22 mouse cellular contexts compared by ENCODE assay signal in the genomic region with DNA sequence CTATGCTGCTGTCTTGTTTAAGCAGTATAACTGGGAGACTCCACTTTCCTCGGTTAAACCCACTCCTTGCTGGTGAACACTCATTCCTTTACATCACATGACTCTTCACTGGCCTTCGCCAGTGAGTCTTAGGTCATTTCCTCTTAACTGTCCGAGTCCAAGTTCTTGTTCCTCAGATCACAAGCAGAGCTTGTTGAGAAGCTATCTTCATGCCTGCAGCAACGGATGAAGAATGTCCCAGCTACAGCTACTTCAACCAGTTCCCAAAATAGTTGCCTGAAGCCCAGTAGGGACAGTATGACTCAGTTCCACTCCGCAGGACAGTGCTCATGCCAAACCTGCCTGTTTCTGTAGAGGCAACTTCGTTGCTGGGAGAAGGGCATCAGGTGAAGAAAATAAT. TPM values are rescaled to one million over a fixed set of nuclear protein-coding genes. Genes with fewer than 3 reads are reported as not detected.
DNase-seq lines count a peak whose midpoint lies in the region; ATAC-seq lines count a peak whose summit lies in the region.
"Had no signal": no experiment of that assay in that cellular context is flagged by ENCODE, and none has a peak within 500 bp of the region (broad histone marks: within the 10 kb centered on the region; RNA-seq: fewer than 3 reads in every experiment).

No protein-coding gene starts in this region.

- H3K4me1 ChIP-seq in midbrain, embryonic 11.5 days (ENCODE audit: control insufficient read depth, insufficient read depth, low read length) = no peaks in the 10 kb centered on the region
- H3K4me1 ChIP-seq in midbrain, embryonic 10.5 days = no peaks in the 10 kb centered on the region
- peaks cover 6% of the 10 kb centered on the region for H3K4me1 ChIP-seq in heart, embryonic 16.5 days (ENCODE audit: control insufficient read depth, insufficient read depth, low read length)
- H3K4me1 ChIP-seq: forebrain, embryonic 13.5 days; hindbrain, embryonic 15.5 days; liver, embryonic 15.5 days had no signal

- no peaks in the 10 kb centered on the region for H3K27me3 ChIP-seq in midbrain, embryonic 11.5 days (ENCODE audit: control insufficient read depth, insufficient read depth, low read length)
- H3K27me3 ChIP-seq in midbrain, embryonic 10.5 days (ENCODE audit: low read depth, poor library complexity, severe bottlenecking) = no peaks in the 10 kb centered on the region
- H3K27me3 ChIP-seq in heart, embryonic 16.5 days (ENCODE audit: control insufficient read depth, insufficient read depth, low read length) = no peaks in the 10 kb centered on the region
- H3K27me3 ChIP-seq: embryonic facial prominence, embryonic 13.5 days; forebrain, embryonic 13.5 days; hindbrain, embryonic 15.5 days; liver, embryonic 15.5 days had no signal

- WGBS in midbrain, embryonic 11.5 days = 89% methylated on average over 6 of the region's 6 CpGs
- 83% methylated on average over 6 of the region's 6 CpGs for WGBS in midbrain, embryonic 10.5 days
- WGBS in heart, embryonic 16.5 days = 23% methylated on average over 6 of the region's 6 CpGs

- H3K36me3 ChIP-seq in midbrain, embryonic 11.5 days (ENCODE audit: control insufficient read depth, insufficient read depth, low read length) = no peaks in the 10 kb centered on the region
- no peaks in the 10 kb centered on the region for H3K36me3 ChIP-seq in midbrain, embryonic 10.5 days
- no peaks in the 10 kb centered on the region for H3K36me3 ChIP-seq in heart, embryonic 16.5 days (ENCODE audit: control insufficient read depth, insufficient read depth)
- H3K36me3 ChIP-seq: embryonic facial prominence, embryonic 13.5 days; hindbrain, embryonic 15.5 days; liver, embryonic 15.5 days had no signal

- no peak for ATAC-seq in midbrain, embryonic 11.5 days (ENCODE audit: low FRiP score)
- no peak; the same call in 1 of the 2 replicates for ATAC-seq in heart, embryonic 16.5 days (replicated peaks; ENCODE audit: extremely low read depth, insufficient read depth, low FRiP score)
- ATAC-seq: forebrain, embryonic 13.5 days had no signal

- no peak overlapping the region for H3K4me3 ChIP-seq in midbrain, embryonic 11.5 days (ENCODE audit: low read depth, low read length)
- H3K4me3 ChIP-seq in midbrain, embryonic 10.5 days = no peak overlapping the region
- H3K4me3 ChIP-seq in heart, embryonic 16.5 days (ENCODE audit: low read length) = no peak overlapping the region
- H3K4me3 ChIP-seq: embryonic facial prominence, embryonic 13.5 days; forebrain, embryonic 13.5 days; hindbrain, embryonic 15.5 days; liver, embryonic 15.5 days had no signal

- H3K9me3 ChIP-seq in midbrain, embryonic 11.5 days (ENCODE audit: control insufficient read depth, low read length) = no peaks in the 10 kb centered on the region
- no peaks in the 10 kb centered on the region for H3K9me3 ChIP-seq in midbrain, embryonic 10.5 days (replicated peaks)
- no peaks in the 10 kb centered on the region for H3K9me3 ChIP-seq in heart, embryonic 16.5 days (replicated peaks; ENCODE audit: control insufficient read depth, low read length)
- H3K9me3 ChIP-seq: embryonic facial prominence, embryonic 13.5 days; forebrain, embryonic 13.5 days; hindbrain, embryonic 15.5 days; liver, embryonic 15.5 days had no signal

- no peak overlapping the region for H3K9ac ChIP-seq in midbrain, embryonic 11.5 days (ENCODE audit: low read length)
- H3K9ac ChIP-seq in heart, embryonic 16.5 days (ENCODE audit: low read length) = no peak overlapping the region
- H3K9ac ChIP-seq: embryonic facial prominence, embryonic 13.5 days; forebrain, embryonic 13.5 days; hindbrain, embryonic 15.5 days; liver, embryonic 15.5 days had no signal

- peak; percentile 26 for DNase-seq in midbrain, embryonic 11.5 days (ENCODE audit: low spot score, missing footprints)
- no peak for DNase-seq in midbrain, embryonic 10.5 days (ENCODE audit: low spot score)
- DNase-seq in fibroblast of lung, adult 2 months (ENCODE audit: low read depth) = peak; percentile 35
- DNase-seq in ovary, adult 18-20 months (ENCODE audit: low spot score) = no peak
- DNase-seq in adrenal gland, postnatal 36 days = no peak
- no peak for DNase-seq in right cerebral cortex, adult 2 months (ENCODE audit: low spot score in 2 of 2)
- DNase-seq: adrenal gland, adult 2 months; cerebellum, postnatal 14 days; kidney, adult 9 months; retina, postnatal 1 day had no signal

- H3K4me2 ChIP-seq in midbrain, embryonic 11.5 days = no peak overlapping the region
- H3K4me2 ChIP-seq in heart, embryonic 16.5 days (ENCODE audit: low read depth, low read length) = 0 out of 2 replicates have a peak overlapping the region, but pooled peaks have one; percentile 1
- H3K4me2 ChIP-seq: embryonic facial prominence, embryonic 13.5 days; forebrain, embryonic 13.5 days; hindbrain, embryonic 15.5 days; liver, embryonic 15.5 days had no signal

- H3K27ac ChIP-seq in midbrain, embryonic 11.5 days (ENCODE audit: low read depth, low read length) = no peak overlapping the region
- H3K27ac ChIP-seq in midbrain, embryonic 10.5 days (replicated peaks) = no peak overlapping the region
- peak overlapping the region; percentile 49 for H3K27ac ChIP-seq in heart, embryonic 16.5 days (ENCODE audit: low read length)
- H3K27ac ChIP-seq: embryonic facial prominence, embryonic 13.5 days; forebrain, embryonic 13.5 days; hindbrain, embryonic 15.5 days; liver, embryonic 15.5 days had no signal

RNA-seq across cellular contexts. Expression of gene Olfr159, which starts 13.6 kb away (rescaled TPM):
- polyA plus RNA-seq in midbrain, embryonic 11.5 days (2014; fragmentation: Nextera tagmentation; extraction: Ambion mirVana) = not detected in 2 replicates
- polyA plus RNA-seq in midbrain, embryonic 10.5 days (2016; fragmentation: Nextera tagmentation; extraction: Ambion mirVana) = not detected in 2 replicates
- not detected in 2 replicates for polyA plus RNA-seq in heart, embryonic 16.5 days (2015; fragmentation: Nextera tagmentation; extraction: Ambion mirVana)
- total RNA-seq in adrenal gland, postnatal 36 days (2021) = not detected
- total RNA-seq: adrenal gland, adult 2 months; gastrocnemius, postnatal 4 days; megakaryocyte, adult 5-6 weeks; monocyte, adult 5-6 weeks had no signal
- polyA plus RNA-seq: adrenal gland, adult 2 months; embryonic facial prominence, embryonic 13.5 days; forebrain, embryonic 13.5 days; hindbrain, embryonic 15.5 days; limb, embryonic 11.5 days; liver, embryonic 15.5 days; neural tube, embryonic 14.5 days; spleen, adult 2 months; testis, adult 2 months had no signal

RNA-seq across cellular contexts. Expression of gene Spaar, which starts 27.4 kb away (rescaled TPM):
- 0.04 TPM in 1 of 2 replicates, not detected in the other for polyA plus RNA-seq in midbrain, embryonic 11.5 days (2014; fragmentation: Nextera tagmentation; extraction: Ambion mirVana)
- polyA plus RNA-seq in midbrain, embryonic 10.5 days (2016; fragmentation: Nextera tagmentation; extraction: Ambion mirVana) = 0.02 TPM in 1 of 2 replicates, not detected in the other
- polyA plus RNA-seq in heart, embryonic 16.5 days (2015; fragmentation: Nextera tagmentation; extraction: Ambion mirVana) = 0.42 and 0.54 TPM in 2 replicates
- total RNA-seq in adrenal gland, postnatal 36 days (2021) = 1 to 10 TPM; 1.7 to 2.6 TPM
- total RNA-seq: megakaryocyte, adult 5-6 weeks; monocyte, adult 5-6 weeks had no signal
- polyA plus RNA-seq: forebrain, embryonic 13.5 days; neural tube, embryonic 14.5 days had no signal

RNA-seq across cellular contexts. Expression of gene Hrct1, which starts 30.2 kb away (rescaled TPM):
- 0.11 and 0.25 TPM in 2 replicates for polyA plus RNA-seq in midbrain, embryonic 11.5 days (2014; fragmentation: Nextera tagmentation; extraction: Ambion mirVana)
- polyA plus RNA-seq in midbrain, embryonic 10.5 days (2016; fragmentation: Nextera tagmentation; extraction: Ambion mirVana) = 0.21 TPM in 1 of 2 replicates, not detected in the other
- 1.4 and 1.7 TPM in 2 replicates for polyA plus RNA-seq in heart, embryonic 16.5 days (2015; fragmentation: Nextera tagmentation; extraction: Ambion mirVana)
- total RNA-seq in adrenal gland, postnatal 36 days (2021) = 1 to 10 TPM; 2.3 to 3.9 TPM
- total RNA-seq: megakaryocyte, adult 5-6 weeks; monocyte, adult 5-6 weeks had no signal

RNA-seq across cellular contexts. Expression of gene Olfr71, which starts 47.2 kb away (rescaled TPM):
- not detected in 2 replicates for polyA plus RNA-seq in midbrain, embryonic 11.5 days (2014; fragmentation: Nextera tagmentation; extraction: Ambion mirVana)
- polyA plus RNA-seq in midbrain, embryonic 10.5 days (2016; fragmentation: Nextera tagmentation; extraction: Ambion mirVana) = not detected in 2 replicates
- polyA plus RNA-seq in heart, embryonic 16.5 days (2015; fragmentation: Nextera tagmentation; extraction: Ambion mirVana) = not detected in 2 replicates
- total RNA-seq in adrenal gland, postnatal 36 days (2021) = not detected
- total RNA-seq: adrenal gland, adult 2 months; gastrocnemius, postnatal 4 days; megakaryocyte, adult 5-6 weeks; monocyte, adult 5-6 weeks had no signal
- polyA plus RNA-seq: adrenal gland, adult 2 months; embryonic facial prominence, embryonic 13.5 days; forebrain, embryonic 13.5 days; hindbrain, embryonic 15.5 days; limb, embryonic 11.5 days; liver, embryonic 15.5 days; neural tube, embryonic 14.5 days; spleen, adult 2 months; testis, adult 2 months had no signal

RNA-seq across cellular contexts. Expression of gene Olfr70, which starts 56.6 kb away (rescaled TPM):
- polyA plus RNA-seq in midbrain, embryonic 11.5 days (2014; fragmentation: Nextera tagmentation; extraction: Ambion mirVana) = not detected in 2 replicates
- not detected in 2 replicates for polyA plus RNA-seq in midbrain, embryonic 10.5 days (2016; fragmentation: Nextera tagmentation; extraction: Ambion mirVana)
- polyA plus RNA-seq in heart, embryonic 16.5 days (2015; fragmentation: Nextera tagmentation; extraction: Ambion mirVana) = not detected in 2 replicates
- not detected for total RNA-seq in adrenal gland, postnatal 36 days (2021)
- total RNA-seq: adrenal gland, adult 2 months; gastrocnemius, postnatal 4 days; megakaryocyte, adult 5-6 weeks; monocyte, adult 5-6 weeks had no signal
- polyA plus RNA-seq: adrenal gland, adult 2 months; embryonic facial prominence, embryonic 13.5 days; forebrain, embryonic 13.5 days; hindbrain, embryonic 15.5 days; limb, embryonic 11.5 days; liver, embryonic 15.5 days; neural tube, embryonic 14.5 days; spleen, adult 2 months; testis, adult 2 months had no signal

Comparison
In these comparisons a context has a peak if more than half of its experiments do, and no peak if none do; other contexts are left out.
1. DNase-seq: peak in midbrain, embryonic 11.5 days (single experiment) and fibroblast of lung, adult 2 months (single experiment); none in midbrain, embryonic 10.5 days (single experiment), ovary, adult 18-20 months (single experiment), adrenal gland, postnatal 36 days (0 of 2) and right cerebral cortex, adult 2 months (0 of 2).